Mouse (Mus musculus): ENCODE data around the gene C5ar2.

The C5ar2 gene

GRCm38 (mm10) chr7:16198540-16198939 is 45.4 kb downstream of the C5ar2 start:
- in situ Hi-C loops (cut with MboI): no loop called here

- in situ Hi-C loops (cut with MboI): no loop called here
Measured at GRCm38 (mm10) chr7:16197166-16197565, 46.8 kb downstream of the C5ar2 start.

GRCm38 (mm10) chr7:16196616-16197015 is 47.3 kb downstream of the C5ar2 start:
- in situ Hi-C loops (cut with MboI): no loop called here

GRCm38 (mm10) chr7:16193702-16194101 is 50.3 kb downstream of the C5ar2 start:
- in situ Hi-C loops (cut with MboI): loop anchor here (5.0 kb wide), 1 partner anchor 64 kb away; the partner anchor contains the start of gene C5ar1

GRCm38 (mm10) chr7:16192315-16192714 is 51.6 kb downstream of the C5ar2 start:
- in situ Hi-C loops (cut with MboI): loop anchor here (5.0 kb wide), 1 partner anchor 65 kb away; the partner anchor contains the start of gene C5ar1

GRCm38 (mm10) chr7:16187494-16187893 is 56.5 kb downstream of the C5ar2 start:
- in situ Hi-C loops (cut with MboI): no loop called here
